In the genomic region with DNA sequence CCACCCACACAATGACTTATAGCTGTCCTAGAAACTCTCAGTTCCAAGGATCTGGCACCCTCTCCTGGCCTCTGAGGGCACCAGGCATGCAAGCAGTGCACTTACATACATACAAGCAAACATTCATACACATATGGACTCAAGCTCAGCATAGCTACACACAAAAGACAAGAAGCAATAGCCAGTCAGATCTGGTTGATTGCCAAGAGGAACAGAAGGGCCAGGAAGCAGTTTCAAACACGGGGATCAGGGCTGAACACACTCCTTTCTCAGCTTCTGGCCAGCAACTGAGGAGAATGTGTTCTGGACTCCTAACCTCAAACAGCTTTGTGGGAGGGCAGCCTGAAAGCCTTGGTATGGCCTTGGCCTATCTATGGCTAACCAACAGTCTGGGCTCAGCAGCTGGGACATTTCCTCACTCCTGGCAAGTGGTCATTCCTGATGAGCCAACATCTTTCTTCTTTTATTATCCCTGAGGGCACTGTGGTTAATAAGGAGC, we compare ENCODE assay signal across 7 mouse cellular contexts. TPM values are rescaled to one million over a fixed set of nuclear protein-coding genes. Genes with fewer than 3 reads are reported as not detected.
DNase-seq lines count a peak whose midpoint lies in the region; ATAC-seq lines count a peak whose summit lies in the region.

No protein-coding gene starts in this region.

- peaks cover 80% of the 10 kb centered on the region for H3K36me3 ChIP-seq in megakaryocyte, embryonic 14.5 days (replicated peaks; ENCODE audit: low read length)

- H3K9me3 ChIP-seq in megakaryocyte, embryonic 14.5 days: no peaks in the 10 kb centered on the region

- peak; percentile 77 for DNase-seq in brain, adult 2 months (ENCODE audit: low read depth, low spot score)
- peak; percentile 15 for DNase-seq in kidney, postnatal 10 days
- DNase-seq in testis, postnatal 10 days (ENCODE audit: low spot score): peak; percentile 48
- DNase-seq in thymus, postnatal 4 days: no peak

- peaks cover 100% of the 10 kb centered on the region for H3K4me1 ChIP-seq in megakaryocyte, embryonic 14.5 days

- ATAC-seq in megakaryocyte, adult 5-6 weeks (ENCODE audit: poor library complexity, severe bottlenecking): no peak
- no peak for ATAC-seq in erythroblast, adult 5-6 weeks (replicated peaks; ENCODE audit: low FRiP score, poor library complexity, severe bottlenecking)

- no peaks in the 10 kb centered on the region for H3K27me3 ChIP-seq in megakaryocyte, embryonic 14.5 days (replicated peaks)

- peak overlapping the region; percentile 17 for H3K4me3 ChIP-seq in megakaryocyte, embryonic 14.5 days (replicated peaks)

RNA-seq across cellular contexts. Expression of gene Ppfia1, which starts 25.8 kb away (rescaled TPM):
- 183 and 335 TPM in 2 replicates for polyA plus RNA-seq in megakaryocyte, embryonic 14.5 days (2012; ENCODE audit: insufficient read depth, low replicate concordance)
- total RNA-seq in megakaryocyte, adult 5-6 weeks (2015): 41.0 and 47.8 TPM in 2 replicates
- total RNA-seq in megakaryocyte, adult 5-6 weeks (2017): 37.9 and 55.4 TPM in 2 replicates
- total RNA-seq in erythroblast, adult 5-6 weeks (2015; ENCODE audit: low replicate concordance): 21.3 and 40.3 TPM in 2 replicates
- total RNA-seq in erythroblast, adult 5-6 weeks (2017; ENCODE audit: low replicate concordance): 19.7 and 31.7 TPM in 2 replicates

RNA-seq across cellular contexts. Expression of gene Fadd, which starts 54.5 kb away (rescaled TPM):
- 1.5 and 5.7 TPM in 2 replicates for polyA plus RNA-seq in megakaryocyte, embryonic 14.5 days (2012; ENCODE audit: insufficient read depth, low replicate concordance)
- 7.4 and 7.5 TPM in 2 replicates for total RNA-seq in megakaryocyte, adult 5-6 weeks (2015)
- 2.9 and 4.2 TPM in 2 replicates for total RNA-seq in megakaryocyte, adult 5-6 weeks (2017)
- 0.96 and 4.2 TPM in 2 replicates for total RNA-seq in erythroblast, adult 5-6 weeks (2015; ENCODE audit: low replicate concordance)
- 2.4 and 2.8 TPM in 2 replicates for total RNA-seq in erythroblast, adult 5-6 weeks (2017; ENCODE audit: low replicate concordance)

RNA-seq across cellular contexts. Expression of gene Cttn, which starts 57.0 kb away (rescaled TPM):
- polyA plus RNA-seq in megakaryocyte, embryonic 14.5 days (2012; ENCODE audit: insufficient read depth, low replicate concordance): 83.6 and 311 TPM in 2 replicates
- 0.04 and 0.30 TPM in 2 replicates for total RNA-seq in megakaryocyte, adult 5-6 weeks (2015)
- total RNA-seq in megakaryocyte, adult 5-6 weeks (2017): 0.22 and 1.3 TPM in 2 replicates
- 1.2 and 2.1 TPM in 2 replicates for total RNA-seq in erythroblast, adult 5-6 weeks (2015; ENCODE audit: low replicate concordance)
- total RNA-seq in erythroblast, adult 5-6 weeks (2017; ENCODE audit: low replicate concordance): 7.9 and 11.7 TPM in 2 replicates
